Mouse (Mus musculus) heart, embryonic 14.5 days (tissue): ENCODE measurements around the gene Rrp1. TPM values are rescaled to one million over a fixed set of nuclear protein-coding genes. Genes with fewer than 3 reads are reported as not detected.

Experiments used
- ATAC-seq: fragments of 200-750 bp; cut with Nextera tagmentation; 2 replicates; pipeline ENCODE4 v1.8.0; 2017; ENCODE audit warnings: low read depth, moderate TSS enrichment; ENCODE audit not compliant: insufficient number of reproducible peaks, insufficient read depth, low FRiP score
- H3K27ac ChIP-seq, 2 experiments: fragments of 200-500 bp in 1 of 2; fragments of 300-500 bp in 1 of 2; sonication (generic) in 1 of 2; replicated peaks in 1 of 2; 2 replicates each; pipeline ENCODE4 v1.5.1; 2012 to 2014; ENCODE audit warnings: low read depth in 2 of 2, low read length in 2 of 2, control low read depth in 1 of 2, mild to moderate bottlenecking in 1 of 2, mixed read lengths in 1 of 2; ENCODE audit not compliant: control insufficient read depth in 1 of 2, insufficient read depth in 1 of 2
- H3K27me3 ChIP-seq: fragments of 300-500 bp; sonication (generic); 2 replicates; pipeline ENCODE4 v1.6.1; 2014; ENCODE audit warnings: mild to moderate bottlenecking, low read length, control low read depth; ENCODE audit not compliant: control insufficient read depth, insufficient read depth
- H3K36me3 ChIP-seq: fragments of 300-500 bp; sonication (generic); 2 replicates; pipeline ENCODE4 v1.6.1; 2014; ENCODE audit warnings: mild to moderate bottlenecking, control low read depth, low read length, mixed read lengths; ENCODE audit not compliant: control insufficient read depth, insufficient read depth
- H3K4me1 ChIP-seq, 2 experiments: fragments of 200-500 bp in 1 of 2; fragments of 300-500 bp in 1 of 2; sonication (generic) in 1 of 2; 2 replicates each; pipeline ENCODE4 v1.6.1; 2012 to 2014; ENCODE audit warnings: low read length in 2 of 2, control low read depth in 1 of 2, mixed read lengths in 1 of 2; ENCODE audit not compliant: control insufficient read depth in 2 of 2, insufficient read depth in 2 of 2
- H3K4me2 ChIP-seq: fragments of 300-500 bp; sonication (generic); 2 replicates; pipeline ENCODE4 v1.6.1; 2014; ENCODE audit warnings: mild to moderate bottlenecking, low read length
- H3K4me3 ChIP-seq, 2 experiments: fragments of 200-500 bp in 1 of 2; fragments of 300-500 bp in 1 of 2; sonication (generic) in 1 of 2; 2 replicates each; pipeline ENCODE4 v1.5.1; 2012 to 2014; ENCODE audit warnings: low read length in 2 of 2, mild to moderate bottlenecking in 2 of 2, control low read depth in 1 of 2, low read depth in 1 of 2, moderate library complexity in 1 of 2; ENCODE audit not compliant: control insufficient read depth in 1 of 2, insufficient read depth in 1 of 2
- H3K9ac ChIP-seq: fragments of 300-500 bp; sonication (generic); 2 replicates; pipeline ENCODE4 v1.6.1; 2014; ENCODE audit warnings: mild to moderate bottlenecking, low read length
- H3K9me3 ChIP-seq: fragments of 300-500 bp; sonication (generic); 2 replicates; pipeline ENCODE4 v1.6.1; 2016; ENCODE audit warnings: low read length, control low read depth; ENCODE audit not compliant: control insufficient read depth
- WGBS: fragments of 180-500 bp; shearing (Covaris S2); extraction: QIAGEN DNeasy Blood & Tissue Kit; methylation state at CpG from one replicate; pipeline ENCODE4 v1.1.7; 2014; 5-methylcytosine and 5-hydroxymethylcytosine counted together
- microRNA-seq: library from miRNA; unstranded; fragments of <30 nt; microRNA quantifications from one replicate; pipeline ENCODE4, GENCODE M21; 2016
- polyA plus RNA-seq: library from polyadenylated mRNA; unstranded; fragments of >200 nt; fragmentation: Nextera tagmentation; extraction: Ambion mirVana; gene quantifications from 2 replicates; pipeline ENCODE4 v1.2.1, GENCODE M21; 2014

The Rrp1 gene
- polyA plus RNA-seq, 1 experiment from 2014 or later = 191 TPM

DNA sequence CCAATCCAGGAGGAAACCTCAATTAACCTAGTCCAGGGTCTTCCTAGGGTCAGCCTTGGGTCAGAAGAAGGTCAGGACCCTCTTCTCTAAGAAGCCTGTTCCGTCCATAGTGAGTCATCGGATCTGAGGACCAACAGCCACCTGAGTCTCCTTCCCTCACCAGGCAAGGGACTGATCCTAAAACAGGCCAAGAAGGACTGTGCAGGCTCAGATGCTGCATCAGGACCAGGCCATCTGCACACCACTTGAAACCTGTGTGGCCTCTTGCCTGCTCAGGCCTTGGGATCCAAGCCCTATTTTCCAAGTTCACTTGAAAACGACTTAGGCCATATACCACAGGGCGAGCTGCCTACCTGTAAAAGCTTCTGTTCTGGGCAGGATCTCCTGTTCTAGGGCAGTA is 59.6 kb downstream of the Rrp1 start:
- Histone ChIP-seq H3K4me3 (no peak overlapping the region), H3K4me1 (peaks cover 9 to 16% of the 10 kb centered on the region in 2 experiments), H3K9me3 (no peaks in the 10 kb centered on the region), H3K27me3 (no peaks in the 10 kb centered on the region), H3K4me2 (no peak overlapping the region), H3K36me3 (no peaks in the 10 kb centered on the region; the same call in 1 of the 2 replicates), H3K9ac (peak overlapping the region; percentile 98; the same call in 1 of the 2 replicates), H3K27ac (no peak overlapping the region)
- WGBS = 74% methylated on average over 4 of the region's 4 CpGs
- no peak for ATAC-seq

GRCm38 (mm10) chr10:78352666-78353030 is 60.2 kb downstream of the Rrp1 start:
- Histone ChIP-seq H3K9ac (peak overlapping the region; percentile 98), H3K27me3 (no peaks in the 10 kb centered on the region), H3K4me1 (peaks cover 9 to 16% of the 10 kb centered on the region in 2 experiments), H3K27ac (no peak overlapping the region), H3K4me3 (peak overlapping the region; percentile 75 to 93), H3K36me3 (no peaks in the 10 kb centered on the region; the same call in 1 of the 2 replicates), H3K4me2 (peak overlapping the region; percentile 93), H3K9me3 (no peaks in the 10 kb centered on the region)
- ATAC-seq = no peak
- WGBS = 23% methylated on average over 8 of the region's 8 CpGs

- Histone ChIP-seq H3K36me3 (no peaks in the 10 kb centered on the region; the same call in 1 of the 2 replicates), H3K4me3 (peak within 1 kb of the TSS; percentile 75 to 93), H3K27ac (peak within 1 kb of the TSS in 1 of 2 experiments; percentile 57; a peak in 2 of 4 replicates), H3K9ac (peak within 1 kb of the TSS; percentile 98), H3K4me1 (peaks cover 9 to 20% of the 10 kb centered on the region in 2 experiments), H3K4me2 (peak within 1 kb of the TSS; percentile 93), H3K9me3 (no peaks in the 10 kb centered on the region), H3K27me3 (no peaks in the 10 kb centered on the region)
- under 1% methylated on average over 60 of the region's 113 CpGs for WGBS
- ATAC-seq = peak; percentile 65
These were observed 60.8 kb downstream of the Rrp1 start, which contains the start of gene Agpat3 for GRCm38 (mm10) chr10:78351887-78352665. Gene Agpat3 (minus strand): TSS chr10:78352489.

DNA sequence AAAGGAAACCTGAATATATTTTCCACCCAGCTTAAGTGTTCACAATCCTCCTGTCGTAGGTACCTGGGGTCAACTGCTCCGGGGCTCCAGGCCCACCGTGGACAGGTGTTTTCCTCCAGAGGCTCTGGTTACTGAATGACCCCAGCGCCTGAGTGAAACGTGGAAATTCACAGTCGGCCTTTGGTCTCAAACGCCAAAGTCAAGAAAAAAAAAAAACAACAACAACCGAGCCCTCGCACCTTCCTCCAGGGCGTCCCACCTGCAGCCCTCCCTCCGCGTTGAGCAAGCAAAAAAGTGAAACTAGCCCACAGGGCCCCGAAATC is 61.3 kb downstream of the Rrp1 start:
- Histone ChIP-seq H3K27me3 (no peaks in the 10 kb centered on the region), H3K4me2 (peak overlapping the region; percentile 93), H3K4me3 (peak overlapping the region; percentile 75 to 93), H3K9ac (peak overlapping the region; percentile 98), H3K36me3 (no peaks in the 10 kb centered on the region; the same call in 1 of the 2 replicates), H3K27ac (peak overlapping the region in 1 of 2 experiments; percentile 57; a peak in 1 of 4 replicates), H3K4me1 (peaks cover 9 to 20% of the 10 kb centered on the region in 2 experiments), H3K9me3 (no peaks in the 10 kb centered on the region)
- WGBS = 3% methylated on average over 13 of the region's 13 CpGs
- ATAC-seq = no peak

DNA sequence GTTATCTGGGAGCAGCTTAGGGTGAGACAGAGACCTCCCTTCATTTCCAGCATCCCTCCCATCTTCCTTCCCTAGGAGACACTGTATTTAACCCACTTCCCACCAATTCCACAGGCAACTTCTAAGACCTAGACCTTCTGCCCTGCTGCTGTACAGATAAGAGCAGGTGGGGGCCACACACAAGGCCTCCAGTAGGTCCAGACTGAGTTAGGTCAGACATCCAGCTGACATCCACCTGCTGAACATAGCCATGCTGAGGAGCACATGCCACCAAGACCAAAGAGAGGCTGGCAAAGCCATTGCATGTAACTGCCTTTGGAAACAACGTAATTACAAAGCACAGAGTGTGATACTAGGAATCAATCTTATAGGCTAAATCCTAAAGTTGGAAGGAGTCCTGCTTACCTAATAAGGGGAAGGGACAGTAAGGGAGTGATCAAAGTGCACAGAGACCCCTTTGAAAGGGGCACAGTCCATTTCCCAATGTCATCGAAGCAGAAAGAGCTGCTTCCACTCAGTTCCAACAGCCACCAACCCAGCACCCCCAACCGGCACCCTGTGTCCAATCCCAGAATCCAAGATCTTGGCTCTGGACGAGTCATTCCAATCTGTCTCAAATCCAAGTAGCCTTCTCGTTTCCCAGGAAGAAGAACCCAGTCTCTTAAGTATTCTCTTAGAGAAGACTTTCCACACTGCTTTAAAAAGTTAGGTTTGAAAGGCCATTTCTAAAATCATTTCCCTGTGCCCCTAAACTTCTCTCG is 61.9 kb downstream of the Rrp1 start:
- Histone ChIP-seq H3K4me1 (peaks cover 9 to 20% of the 10 kb centered on the region in 2 experiments), H3K27me3 (no peaks in the 10 kb centered on the region), H3K4me2 (peak overlapping the region; percentile 93), H3K9ac (peak overlapping the region; percentile 98), H3K27ac (0 out of 4 replicates have a peak overlapping the region, but pooled peaks of 1 of the 2 experiments have one; percentile 4), H3K4me3 (peak overlapping the region; percentile 75 to 93), H3K36me3 (no peaks in the 10 kb centered on the region; the same call in 1 of the 2 replicates), H3K9me3 (no peaks in the 10 kb centered on the region)
- no peak for ATAC-seq
- 40% methylated on average over 6 of the region's 6 CpGs for WGBS

Small RNAs within 50 kb of the gene (microRNA-seq; reads per million reads assigned to microRNA genes)
- gene Mir6410 (not detected), gene Mir6907 (not detected), gene Mir6908 (not detected)

Other genes with a start within 250 kb of the Rrp1 start
- 24.2 and 36.2 TPM in 2 replicates for gene D10Jhu81e, start 243.3 kb downstream of the Rrp1 start, polyA plus RNA-seq
- 8.4 and 8.6 TPM in 2 replicates for gene Pwp2, start 227.9 kb downstream of the Rrp1 start, polyA plus RNA-seq
- 15.4 and 19.0 TPM in 2 replicates for gene Trappc10, start 168.4 kb downstream of the Rrp1 start, polyA plus RNA-seq
- 61.2 and 66.0 TPM in 2 replicates for gene Agpat3, start 60.6 kb downstream of the Rrp1 start, polyA plus RNA-seq
- 123 and 124 TPM in 2 replicates for gene Cstb, start 12.6 kb upstream of the Rrp1 start, polyA plus RNA-seq
- gene Pdxk, start 51.9 kb upstream of the Rrp1 start, polyA plus RNA-seq = 4.0 and 4.5 TPM in 2 replicates
- gene Olfr1358, start 104.4 kb upstream of the Rrp1 start, polyA plus RNA-seq = not detected in 2 replicates
- 51.7 and 52.6 TPM in 2 replicates for gene Ilvbl, start 161.3 kb upstream of the Rrp1 start, polyA plus RNA-seq
- 13.7 and 15.6 TPM in 2 replicates for gene Syde1, start 178.9 kb upstream of the Rrp1 start, polyA plus RNA-seq
- gene Olfr1357, start 205.0 kb upstream of the Rrp1 start, polyA plus RNA-seq = not detected in 2 replicates